Mouse (Mus musculus): Measurements from ENCODE around the gene Stard10. TPM values are rescaled to one million over a fixed set of nuclear protein-coding genes. Genes with fewer than 3 reads are reported as not detected.

Stard10 gene
- 200 and 251 TPM in 2 replicates for polyA plus RNA-seq (2012; rRNA removed; ENCODE audit: low replicate concordance)

DNA sequence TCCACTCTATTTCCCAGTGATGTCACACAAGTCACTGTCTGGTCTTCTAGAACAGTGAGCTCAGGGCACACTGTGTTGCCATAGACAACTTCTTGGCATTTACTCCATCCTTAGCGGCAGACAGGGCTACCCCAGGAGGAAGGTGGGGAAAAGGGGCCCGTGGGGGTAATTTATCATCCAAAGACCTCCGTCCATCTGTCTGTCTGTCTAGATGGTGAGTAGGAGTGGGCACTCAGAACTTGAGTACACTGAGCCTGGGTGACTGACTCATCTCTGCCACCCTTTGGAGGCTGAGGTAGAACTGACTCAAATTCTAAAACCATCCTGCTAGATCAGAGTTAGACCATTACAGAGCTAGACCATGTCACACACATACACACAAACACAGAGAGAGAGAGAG lies at the start of gene Stard10:
Gene Stard10 (plus strand): TSS at position 73 of the 400 bp plus-strand sequence.

DNA sequence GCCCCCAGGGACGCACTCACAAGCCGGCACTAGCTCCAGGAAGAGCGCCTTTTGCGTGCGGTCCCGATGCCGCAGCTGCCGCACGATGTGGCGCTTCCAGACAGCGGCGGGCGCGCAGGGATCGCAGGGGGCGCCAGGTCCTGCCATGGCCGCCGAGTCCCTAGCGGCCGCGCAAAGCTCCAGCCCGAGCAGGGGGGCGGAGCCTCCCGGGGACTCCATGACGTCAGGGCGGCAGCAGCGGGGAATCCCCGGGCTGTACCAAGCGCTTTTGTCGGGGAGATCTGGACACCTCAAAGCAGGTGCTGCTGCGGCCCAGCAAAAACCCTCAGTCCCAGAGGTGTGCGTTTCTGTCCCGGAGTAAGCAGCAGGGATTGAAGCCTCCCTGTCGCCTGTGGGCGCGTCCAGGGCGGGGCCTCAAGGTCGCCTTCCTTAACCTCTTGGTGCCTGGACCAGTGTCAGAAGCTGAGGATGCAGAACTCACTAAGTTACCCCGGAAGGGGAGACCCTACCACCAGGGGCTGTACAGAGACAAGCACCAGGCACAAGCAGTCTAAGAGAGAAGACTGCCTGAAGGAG lies 14.9 kb upstream of the Stard10 start, which contains the start of gene Atg16l2:
Gene Atg16l2 (minus strand): TSS at position 371 of the 576 bp plus-strand sequence.

DNA sequence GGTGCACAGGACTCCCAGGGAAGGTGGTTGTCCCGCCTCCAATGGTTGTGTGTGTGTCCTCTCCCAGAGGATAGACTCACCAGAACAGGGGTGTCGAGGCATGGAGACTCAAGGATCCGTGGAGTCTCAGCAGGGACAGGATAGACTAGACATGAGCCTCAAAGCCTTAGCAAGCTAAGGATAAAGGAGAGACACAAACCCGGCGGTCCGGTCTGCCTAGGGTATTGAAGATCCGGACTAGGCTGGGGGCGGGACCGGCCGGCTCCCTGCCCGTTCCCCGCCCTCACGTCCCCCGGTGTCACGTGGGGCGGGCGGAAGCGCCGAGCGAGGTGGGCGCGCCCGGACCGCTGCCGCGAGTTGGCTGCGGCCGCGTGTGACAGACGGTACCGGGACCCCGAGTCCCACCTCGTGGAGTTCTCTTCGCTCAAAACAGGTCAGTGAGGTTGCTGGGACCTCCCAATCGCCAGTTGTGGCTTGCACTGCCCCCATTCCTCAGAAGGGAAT lies 30.9 kb downstream of the Stard10 start, which contains the start of gene Arap1:
Gene Arap1 (plus strand): TSS at position 301 of the 504 bp plus-strand sequence.

Other genes starting within 250 kb of the Stard10 start
- 7.1 and 7.8 TPM in 2 replicates for gene Fchsd2, start 224.2 kb upstream of the Stard10 start, polyA plus RNA-seq (2012; rRNA removed; ENCODE audit: low replicate concordance)
- 6.8 and 8.9 TPM in 2 replicates for gene Atg16l2, start 14.8 kb upstream of the Stard10 start, polyA plus RNA-seq (2012; rRNA removed; ENCODE audit: low replicate concordance)
- 62.6 and 66.1 TPM in 2 replicates for gene Arap1, start 31.0 kb downstream of the Stard10 start, polyA plus RNA-seq (2012; rRNA removed; ENCODE audit: low replicate concordance)
- not detected in 2 replicates for gene Gm45837, start 93.8 kb downstream of the Stard10 start, polyA plus RNA-seq (2012; rRNA removed; ENCODE audit: low replicate concordance)
- 9.7 and 22.7 TPM in 2 replicates for gene Pde2a, start 104.6 kb downstream of the Stard10 start, polyA plus RNA-seq (2012; rRNA removed; ENCODE audit: low replicate concordance)